Mouse (Mus musculus) inflammation-experienced regulatory T-cells, adult 6 months (primary cell): ENCODE measurements around the gene Klhl31. TPM values are rescaled to one million over a fixed set of nuclear protein-coding genes. Genes with fewer than 3 reads are reported as not detected.

Experiments
- ATAC-seq: one replicate; pipeline ENCODE4 v1.8.0; 2017
- polyA plus RNA-seq, 3 experiments: library from polyadenylated mRNA; unstranded; fragments of 100-300 nt; shearing (Covaris generic); gene quantifications; one replicate each; pipeline ENCODE4 v1.2.1; 2017

Gene Klhl31
- polyA plus RNA-seq, 3 experiments from 2014 or later: 0.16 TPM; not detected in 2

- ATAC-seq: no peak
Observed at GRCm38 (mm10) chr9:77624171-77624570, 12.1 kb upstream of the Klhl31 start.

DNA sequence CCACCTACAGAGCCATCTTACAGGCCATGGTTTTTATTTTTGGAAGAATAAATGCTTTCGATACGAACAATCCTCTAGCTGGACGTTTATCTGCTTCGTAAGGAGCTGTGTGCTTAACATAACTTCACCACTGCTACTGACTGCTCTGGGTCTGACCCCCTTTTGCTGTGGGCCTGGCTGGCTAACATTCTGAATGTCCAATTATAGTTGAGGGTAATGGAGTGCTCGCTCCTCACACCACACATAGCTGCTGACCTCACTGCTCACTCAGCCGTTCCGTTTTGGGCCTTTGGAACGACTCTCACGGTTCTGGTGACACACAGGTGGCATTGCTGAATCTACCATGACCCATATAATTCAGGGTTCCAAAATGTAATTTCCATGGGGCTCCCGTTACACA, 7.6 kb upstream of the Klhl31 start:
- ATAC-seq: no peak

DNA sequence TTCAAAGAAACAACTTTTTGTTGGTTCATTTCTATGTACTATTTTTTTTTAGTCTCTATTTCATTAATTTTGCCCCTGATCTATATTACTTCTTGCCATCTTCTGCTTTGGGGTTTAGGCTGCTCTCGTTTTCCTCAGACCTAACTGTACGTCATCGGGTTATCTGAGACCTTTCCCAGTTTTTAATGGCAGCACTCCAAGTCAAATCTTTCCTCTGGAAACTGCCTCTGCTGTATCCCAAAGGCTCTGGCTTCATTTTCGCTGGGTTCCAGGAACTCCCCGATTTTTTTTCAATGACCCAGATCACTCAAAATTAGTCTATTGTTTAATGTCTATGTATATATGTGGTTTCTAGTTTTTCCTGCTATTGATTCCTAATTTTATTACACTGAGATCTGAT, 6.6 kb upstream of the Klhl31 start:
- ATAC-seq: no peak

DNA sequence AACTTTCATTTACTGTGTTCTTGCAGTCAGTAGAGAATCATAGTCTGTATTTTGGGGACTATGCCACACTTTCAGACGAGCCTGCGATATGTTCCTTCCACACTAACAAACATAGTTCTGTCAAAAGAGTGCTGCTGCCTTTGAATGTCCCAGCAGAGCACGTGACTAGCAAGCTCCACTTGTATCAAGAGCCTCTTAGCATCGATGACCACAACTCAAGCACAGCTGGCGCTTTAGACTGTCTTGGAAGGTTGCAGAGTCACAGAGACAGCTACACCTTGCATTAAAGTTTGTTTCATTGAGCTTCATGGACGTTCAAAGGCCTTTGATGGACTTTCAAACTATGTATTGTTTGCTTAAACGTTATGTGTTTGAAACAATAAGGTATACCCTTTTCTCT, 5.5 kb upstream of the Klhl31 start:
- ATAC-seq: no peak

DNA sequence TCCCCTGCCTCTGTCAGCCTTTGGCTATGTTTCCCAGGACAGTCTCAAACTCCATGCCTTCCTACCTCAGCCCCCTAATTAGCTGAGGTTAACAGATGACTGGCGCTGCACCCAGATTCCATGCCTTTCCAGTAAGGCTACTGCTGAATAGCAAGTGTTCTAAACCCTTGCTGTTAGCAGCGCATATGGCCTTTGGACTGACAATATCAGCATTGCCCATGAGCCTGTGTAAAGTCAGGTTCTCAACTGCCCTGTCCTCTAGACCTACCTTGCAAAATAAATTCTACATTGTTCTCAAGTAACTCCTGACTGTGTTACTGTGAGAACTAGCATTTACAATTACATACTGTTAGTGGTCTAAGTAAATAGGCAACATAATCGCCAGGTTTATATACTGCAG, 3.9 kb upstream of the Klhl31 start:
- no peak for ATAC-seq

DNA sequence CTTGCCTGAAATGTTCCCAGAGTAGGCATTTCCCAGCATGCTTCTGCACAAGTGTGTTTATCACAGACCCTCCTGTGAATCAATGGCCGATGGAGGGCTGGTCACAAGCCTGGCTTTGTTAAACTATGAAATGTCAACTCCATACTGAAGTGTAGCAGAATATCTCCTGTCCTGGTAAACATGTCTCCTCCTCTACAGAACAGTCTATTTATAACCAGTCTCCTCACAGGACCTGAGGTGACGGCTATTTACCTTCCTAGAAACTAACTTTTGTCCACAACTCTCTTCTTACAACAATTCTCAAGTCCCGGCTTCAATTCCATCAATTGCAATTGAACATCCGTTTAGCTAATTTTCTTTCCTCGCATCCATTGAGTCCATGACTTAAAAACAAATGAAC, 297 bp upstream of the Klhl31 start:
- ATAC-seq: no peak

GRCm38 (mm10) chr9:77637357-77637756, 1.1 kb downstream of the Klhl31 start:
- ATAC-seq: no peak

DNA sequence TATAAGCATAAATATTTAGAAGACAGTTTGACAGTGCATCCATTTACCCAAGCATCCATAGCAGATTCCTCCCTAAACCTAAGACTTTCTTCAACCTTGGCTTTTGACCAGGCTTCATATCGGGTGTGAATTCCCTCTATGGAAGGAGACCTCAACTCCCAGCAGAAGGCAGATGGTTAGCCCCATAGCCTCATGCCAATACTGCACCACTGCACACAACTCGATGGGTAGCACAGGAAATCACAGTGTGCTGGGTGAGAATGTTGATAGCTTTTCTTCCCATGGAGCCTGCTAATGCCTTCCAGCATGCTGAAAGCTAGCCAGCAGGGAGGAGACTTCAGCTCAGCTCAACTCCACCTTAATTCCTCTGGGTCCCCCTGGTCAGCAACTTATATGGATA, 8.9 kb downstream of the Klhl31 start:
- ATAC-seq: no peak

GRCm38 (mm10) chr9:77651847-77652246, 15.5 kb downstream of the Klhl31 start:
- ATAC-seq: no peak

- ATAC-seq: no peak
Observed at GRCm38 (mm10) chr9:77653907-77654306, 17.6 kb downstream of the Klhl31 start.

- peak; percentile 40 for ATAC-seq
Observed at GRCm38 (mm10) chr9:77655181-77655934, 19.1 kb downstream of the Klhl31 start.

- peak; percentile 87 for ATAC-seq
Observed at GRCm38 (mm10) chr9:77655935-77656288, 19.6 kb downstream of the Klhl31 start.

DNA sequence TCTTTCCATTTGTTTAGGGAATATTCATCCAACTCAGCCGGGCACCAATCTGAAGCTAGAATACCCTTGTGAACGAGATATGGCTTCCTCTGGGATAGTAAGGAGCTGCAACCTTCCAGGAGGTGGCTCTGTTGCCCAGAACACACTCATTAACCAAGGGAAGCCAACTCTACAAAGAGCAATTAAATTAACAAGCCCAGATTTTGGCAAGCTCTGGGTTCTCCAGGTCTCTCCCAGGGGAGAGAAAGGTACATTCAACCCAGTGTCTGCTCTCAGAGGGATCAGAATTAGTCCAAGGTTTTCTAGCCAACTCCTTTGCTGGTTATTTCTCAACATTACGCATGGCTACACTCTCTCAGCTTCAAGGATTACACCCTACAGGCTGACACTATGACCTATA, 26.6 kb downstream of the Klhl31 start:
- no peak for ATAC-seq

GRCm38 (mm10) chr9:77670095-77670494, 33.8 kb downstream of the Klhl31 start:
- ATAC-seq: no peak

- peak; percentile 63 for ATAC-seq
Observed at GRCm38 (mm10) chr9:77671004-77671403, 34.7 kb downstream of the Klhl31 start.

DNA sequence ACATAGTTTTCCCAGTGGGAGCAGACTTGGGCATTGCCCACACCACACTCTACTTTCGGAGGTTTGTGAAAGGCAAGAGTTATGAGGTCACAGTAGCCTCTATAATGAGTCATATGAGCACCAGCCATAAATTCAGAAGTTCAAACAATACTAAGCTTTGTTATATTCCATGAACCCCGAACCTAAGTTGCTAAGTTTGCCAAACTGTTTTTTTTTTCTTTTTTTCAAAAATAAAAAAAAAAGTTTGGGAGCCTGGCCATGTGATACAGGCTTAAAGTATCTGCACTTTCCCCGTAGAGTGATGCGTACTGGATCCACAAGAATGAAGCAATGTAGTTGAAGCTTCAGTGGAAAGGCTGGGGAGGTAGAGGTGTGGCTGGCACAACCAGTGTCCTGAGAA, 36.9 kb downstream of the Klhl31 start:
- no peak for ATAC-seq

- no peak for ATAC-seq
Observed at GRCm38 (mm10) chr9:77673986-77674385, 37.7 kb downstream of the Klhl31 start.

DNA sequence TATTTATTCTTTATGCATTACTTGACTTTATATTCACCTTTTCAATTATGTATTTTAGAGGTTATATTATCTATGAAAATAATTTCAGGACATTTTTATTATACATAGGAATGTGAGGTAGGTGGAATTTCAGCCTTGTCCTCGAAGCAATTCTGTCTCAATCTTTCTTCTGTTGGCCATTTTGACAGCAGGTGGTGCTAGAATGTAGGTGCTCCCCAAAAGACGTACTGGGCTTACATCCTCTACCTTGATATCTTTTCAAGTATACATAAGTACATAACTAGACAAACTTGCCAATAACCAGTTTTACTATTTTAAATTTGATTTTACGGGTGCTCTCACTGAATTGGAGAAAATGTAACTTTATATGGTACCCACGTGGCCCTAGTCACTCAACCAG, 48.6 kb downstream of the Klhl31 start:
- ATAC-seq: no peak

DNA sequence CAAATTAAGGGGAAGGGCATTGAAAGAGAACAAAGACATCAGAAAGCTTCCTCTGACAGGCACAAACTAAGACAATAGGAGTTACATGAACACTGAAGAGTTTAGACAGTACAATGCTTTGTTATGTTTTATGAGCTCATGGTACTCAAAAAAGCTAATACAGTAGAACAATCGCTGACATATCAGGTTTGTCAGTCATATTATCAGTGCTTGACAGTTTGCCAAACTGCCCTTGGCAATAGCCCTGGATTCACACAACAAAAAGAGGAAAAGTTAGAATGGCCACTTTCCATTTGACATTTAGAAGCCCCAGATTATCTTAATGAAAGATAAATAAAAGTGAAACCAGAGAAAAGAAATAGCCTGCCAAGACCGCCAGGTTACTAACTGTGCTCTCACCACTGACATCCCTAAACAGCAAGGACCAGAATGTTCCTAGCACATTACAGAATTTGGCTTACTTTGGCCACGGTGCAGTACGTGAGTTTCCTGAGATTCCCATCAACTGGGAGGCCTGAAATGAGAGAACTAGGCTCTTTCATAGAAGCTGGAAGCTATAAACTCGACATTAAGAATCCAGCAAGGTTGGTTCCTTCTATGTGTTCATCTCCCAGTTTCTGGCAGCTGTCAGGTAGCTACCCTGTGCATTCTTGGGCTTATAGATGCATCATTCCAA, 49.7 kb downstream of the Klhl31 start:
- ATAC-seq: no peak

GRCm38 (mm10) chr9:77692707-77693106, 56.4 kb downstream of the Klhl31 start:
- ATAC-seq: no peak

DNA sequence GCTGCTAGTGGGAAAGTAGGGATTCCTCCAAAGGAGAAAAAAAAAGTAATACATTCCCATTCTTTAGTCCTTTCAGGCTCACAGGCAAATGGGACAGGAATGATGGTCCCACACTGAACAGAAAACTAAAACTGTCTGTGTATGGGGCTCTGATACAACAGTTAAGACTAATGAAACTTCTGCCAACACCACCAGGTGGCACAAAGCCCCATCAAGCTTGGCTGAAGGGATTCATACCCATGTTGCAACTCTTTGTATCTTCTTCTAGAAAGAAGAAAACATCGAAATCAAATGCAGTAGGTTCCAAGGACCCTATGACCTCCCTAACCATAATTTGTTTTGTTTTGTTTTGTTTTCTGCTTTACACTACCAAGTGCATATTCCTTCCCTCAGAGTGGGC, 57.1 kb downstream of the Klhl31 start:
- ATAC-seq: no peak

GRCm38 (mm10) chr9:77695586-77695985, 59.3 kb downstream of the Klhl31 start:
- ATAC-seq: no peak

- no peak for ATAC-seq
Observed at GRCm38 (mm10) chr9:77703476-77703875, 67.2 kb downstream of the Klhl31 start.

- ATAC-seq: no peak
Observed at GRCm38 (mm10) chr9:77704108-77704507, 67.8 kb downstream of the Klhl31 start.

DNA sequence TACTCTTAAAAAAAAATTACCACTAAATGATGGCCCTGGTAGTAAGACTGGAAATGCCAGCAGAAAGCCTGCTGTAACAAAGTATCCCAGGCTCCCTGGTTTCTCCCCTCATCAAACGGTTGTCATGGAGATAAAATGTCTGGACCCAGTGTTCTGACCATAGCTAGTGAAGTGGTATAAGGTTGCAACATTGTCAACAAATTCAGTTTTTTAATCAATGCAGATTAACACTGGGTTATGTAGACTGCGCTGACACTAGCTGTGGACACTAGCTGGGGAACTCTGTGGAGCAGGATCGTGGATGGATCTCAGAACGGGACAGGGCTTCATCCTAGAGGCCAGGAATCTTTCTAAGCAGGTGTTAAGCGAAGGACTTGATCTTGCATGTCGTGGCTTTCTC, 70.2 kb downstream of the Klhl31 start:
- no peak for ATAC-seq
